Mouse (Mus musculus) cerebellum, adult 2 months (tissue): Measurements from ENCODE around the gene Atxn1.

Source experiments
- CTCF ChIP-seq: fragments of 200-500 bp; IDR thresholded peaks from 2 replicates; pipeline ENCODE4 v1.5.1; 2011; ENCODE audit warnings: low read depth, mild to moderate bottlenecking, control low read depth, low read length, moderate library complexity, borderline replicate concordance; ENCODE audit not compliant: insufficient read depth
- POLR2A ChIP-seq: fragments of 200-500 bp; IDR thresholded peaks from 2 replicates; pipeline ENCODE4 v1.6.1; 2011; ENCODE audit warnings: low read length, control low read depth, borderline replicate concordance; ENCODE audit not compliant: insufficient read depth

GRCm38 (mm10) chr13:45685575-45686308 lies 279.1 kb downstream of the Atxn1 start:
- TF ChIP-seq CTCF (no peak), POLR2A (no peak)
